Mouse (Mus musculus): ENCODE results near the gene Irs3.

DNA sequence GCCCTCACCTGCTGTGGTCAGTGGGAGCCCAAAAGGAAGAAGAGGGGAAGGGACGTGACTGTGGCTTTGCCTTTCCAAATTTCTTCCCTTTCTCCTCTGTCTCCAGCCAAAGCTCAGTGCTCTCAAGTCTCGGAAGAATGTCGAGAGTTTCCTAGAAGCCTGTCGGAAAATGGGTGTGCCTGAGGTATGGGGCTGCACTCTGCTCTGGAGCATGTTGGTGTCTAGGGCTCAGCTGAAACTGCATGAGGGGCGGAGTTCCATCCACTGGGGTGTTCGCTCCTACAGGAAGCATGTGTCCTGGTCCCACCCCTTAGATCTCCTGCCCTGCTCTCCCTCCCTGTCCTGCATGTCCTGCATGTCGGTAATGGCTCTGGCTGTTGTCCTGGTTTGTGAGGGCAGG, 6.0 kb downstream of the Irs3 start:
- TF ChIP-seq CTCF (IDR thresholded peaks at IDR 0.05; ENCODE audit: control insufficient read depth, insufficient read depth, insufficient replicate concordance, low read depth, low read length) (no peak), POLR2A (IDR thresholded peaks at IDR 0.05; ENCODE audit: control insufficient read depth, low read depth, low read length) (no peak)

Measured in testis, adult 2 months (tissue).